Mouse (Mus musculus): ENCODE results near the gene Tmem92.

The Tmem92 gene

GRCm38 (mm10) chr11:94728545-94728944 lies 54.0 kb downstream of the Tmem92 start:
- no peak for DNase-seq

GRCm38 (mm10) chr11:94727306-94727705 lies 55.2 kb downstream of the Tmem92 start:
- DNase-seq: no peak
